Mouse (Mus musculus): ENCODE measurements at regions not wholly inside any gene's neighbourhood (a gene's known extent, or its start where the extent isn't known, plus 50 kb on each side); places are given as distances from the start of the nearest gene placed in this dataset.

DNA sequence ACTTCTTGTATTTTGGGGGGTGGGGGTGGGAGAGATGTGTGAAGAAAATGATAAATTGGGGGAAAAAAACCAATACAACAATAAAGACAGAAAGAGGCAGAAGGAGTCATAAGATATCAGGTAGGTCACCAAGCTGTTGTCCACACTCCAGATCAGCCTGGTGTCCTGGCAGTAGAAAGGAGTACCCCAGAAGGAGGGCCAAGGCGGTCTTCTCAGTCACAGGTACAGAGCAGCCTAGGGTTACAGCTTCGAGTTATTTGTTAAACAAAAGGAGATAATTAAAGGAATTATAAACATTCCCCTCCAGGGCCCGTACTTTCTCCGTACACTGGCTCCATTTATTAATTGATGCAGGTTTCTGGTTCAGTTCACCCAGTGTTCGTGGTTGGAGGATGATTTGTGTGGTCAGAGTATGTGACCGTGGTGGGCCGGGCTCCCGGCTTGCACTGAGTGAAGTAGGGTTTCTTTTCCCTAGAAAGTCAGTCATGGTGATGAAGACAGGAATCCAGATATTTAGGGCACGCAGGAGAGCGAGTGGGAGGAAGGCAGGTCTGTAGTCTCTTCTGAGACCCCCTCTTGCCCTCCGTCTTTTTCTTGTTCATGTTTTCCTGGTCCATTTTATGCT is 83.4 kb upstream of the Paqr3 start:
- dilution Hi-C loops (cut with MboI; ENCODE audit: extremely low pct_ligation_motif_present, extremely low pct_unique_long_range_greater_than_20kb, low sequenced_read_pairs) = no loop called here
- in situ Hi-C loops (cut with MboI; ENCODE audit: low pct_ligation_motif_present, low pct_unique_long_range_greater_than_20kb, low sequenced_read_pairs) = no loop called here

DNA sequence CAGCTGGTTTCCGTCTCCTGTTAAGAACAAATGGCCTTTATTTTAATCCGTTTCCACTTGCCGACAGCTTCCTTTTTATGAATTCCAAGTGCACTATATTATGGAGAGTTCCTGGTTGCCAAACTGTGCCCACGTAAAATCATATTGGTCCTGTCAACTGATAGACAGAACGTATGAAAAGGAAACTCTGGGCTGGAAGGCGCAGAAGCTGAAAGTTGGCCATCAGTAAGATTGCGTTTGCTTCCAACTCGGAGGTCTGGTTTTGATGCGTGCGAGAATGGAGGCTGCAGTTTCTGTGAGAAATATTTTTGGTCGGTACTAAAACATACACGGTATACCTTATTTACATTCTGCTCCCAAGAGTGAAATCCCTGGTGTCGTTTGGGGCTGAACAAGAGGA is 81.3 kb upstream of the Paqr3 start:
- Histone ChIP-seq H3K36me3 (replicated peaks in 1 of 2; ENCODE audit: control insufficient read depth in 1 of 2, insufficient read depth in 1 of 2, low read length in 1 of 2) (no peaks in the 10 kb centered on the region), H3K4me3 (replicated peaks in 1 of 3; ENCODE audit: low read depth in 2 of 3, low read length in 2 of 3, poor library complexity in 1 of 3) (no peak overlapping the region)
- dilution Hi-C loops (cut with MboI; ENCODE audit: extremely low pct_ligation_motif_present, extremely low pct_unique_long_range_greater_than_20kb, low sequenced_read_pairs) = no loop called here

More for the DNA sequence above, 83.4 kb upstream of the Paqr3 start:
- H3K27me3 ChIP-seq (replicated peaks) = no peaks in the 10 kb centered on the region
- H3K4me3 ChIP-seq (replicated peaks in 1 of 3; ENCODE audit: low read depth in 2 of 3, low read length in 2 of 3, poor library complexity in 1 of 3) = no peak overlapping the region
- no peak for DNase-seq (ENCODE audit: extremely low read depth)
- H3K9ac ChIP-seq (ENCODE audit: insufficient read depth, low read depth) = no peak overlapping the region
- H3K4me2 ChIP-seq (ENCODE audit: insufficient read depth, low read depth, poor library complexity, severe bottlenecking) = no peak overlapping the region
- H3K27ac ChIP-seq (ENCODE audit: insufficient read depth, low read depth) = no peak overlapping the region
- peaks cover 0 to 16% of the 10 kb centered on the region in 2 experiments; a peak in 2 of 4 replicates for H3K4me1 ChIP-seq (ENCODE audit: control insufficient read depth in 1 of 2, insufficient read depth in 2 of 2)
- no peak for TF ChIP-seq HCFC1 (IDR thresholded peaks at IDR 0.05; ENCODE audit: low read depth, low read length)
- H3K9me3 ChIP-seq (replicated peaks; ENCODE audit: low read length) = no peaks in the 10 kb centered on the region
- H3K79me2 ChIP-seq (replicated peaks; ENCODE audit: control insufficient read depth, extremely low read depth, insufficient read depth, poor library complexity, severe bottlenecking) = no peaks in the 10 kb centered on the region
- H3K36me3 ChIP-seq (replicated peaks in 1 of 2; ENCODE audit: control insufficient read depth in 1 of 2, insufficient read depth in 1 of 2, low read length in 1 of 2) = no peaks in the 10 kb centered on the region

DNA sequence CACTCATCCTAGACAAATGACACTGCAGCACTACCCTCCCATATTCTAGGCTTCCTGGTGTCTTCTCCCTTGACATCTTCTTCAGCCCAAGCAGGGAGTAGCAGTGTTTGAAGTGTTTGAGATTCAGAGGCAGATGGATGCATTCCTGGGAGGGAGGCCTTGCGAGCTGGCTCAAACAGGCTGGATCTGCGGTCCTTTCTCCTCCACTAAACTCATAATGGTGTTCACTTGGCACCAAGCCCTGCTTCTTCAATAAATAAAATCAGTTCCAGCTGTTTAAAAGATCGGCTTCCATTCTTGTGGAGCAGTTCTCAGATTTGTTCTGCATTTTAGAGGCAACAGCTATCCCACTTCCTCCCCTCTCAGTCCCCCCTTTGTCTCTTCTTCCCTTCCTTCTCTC is 79.3 kb upstream of the Paqr3 start:
- H3K4me1 ChIP-seq (ENCODE audit: control insufficient read depth in 1 of 2, insufficient read depth in 2 of 2) = peaks cover 0 to 16% of the 10 kb centered on the region in 2 experiments; a peak in 2 of 4 replicates
- no peak overlapping the region for H3K9ac ChIP-seq (ENCODE audit: insufficient read depth, low read depth)
- no peaks in the 10 kb centered on the region for H3K27me3 ChIP-seq (replicated peaks)
- dilution Hi-C loops (cut with MboI; ENCODE audit: extremely low pct_ligation_motif_present, extremely low pct_unique_long_range_greater_than_20kb, low sequenced_read_pairs) (no loop called here), in situ Hi-C loops (cut with MboI; ENCODE audit: low pct_ligation_motif_present, low pct_unique_long_range_greater_than_20kb, low sequenced_read_pairs) (no loop called here)
- TF ChIP-seq SMC3 (IDR thresholded peaks at IDR 0.05; ENCODE audit: low read depth, low read length) (no peak), RCOR1 (conservative IDR thresholded peaks at IDR 0.05; ENCODE audit: low read depth, low read length) (no peak), POLR2AphosphoS2 (IDR thresholded peaks at IDR 0.05; ENCODE audit: low read depth, low read length) (no peak), KAT2A (IDR thresholded peaks at IDR 0.05; ENCODE audit: insufficient replicate concordance, low read length) (no peak)
- no peak overlapping the region for H3K27ac ChIP-seq (ENCODE audit: insufficient read depth, low read depth)
- no peak for DNase-seq (ENCODE audit: extremely low read depth)
- no peaks in the 10 kb centered on the region for H3K9me3 ChIP-seq (replicated peaks; ENCODE audit: low read length)
- no peaks in the 10 kb centered on the region for H3K79me2 ChIP-seq (replicated peaks; ENCODE audit: control insufficient read depth, extremely low read depth, insufficient read depth, poor library complexity, severe bottlenecking)
- H3K4me3 ChIP-seq (replicated peaks in 1 of 3; ENCODE audit: low read depth in 2 of 3, low read length in 2 of 3, poor library complexity in 1 of 3) = no peak overlapping the region
- no peaks in the 10 kb centered on the region for H3K36me3 ChIP-seq (replicated peaks in 1 of 2; ENCODE audit: control insufficient read depth in 1 of 2, insufficient read depth in 1 of 2, low read length in 1 of 2)
- no peak overlapping the region for H3K4me2 ChIP-seq (ENCODE audit: insufficient read depth, low read depth, poor library complexity, severe bottlenecking)

More for the DNA sequence above, 81.3 kb upstream of the Paqr3 start:
- Histone ChIP-seq H3K27ac (ENCODE audit: insufficient read depth, low read depth) (no peak overlapping the region), H3K9ac (ENCODE audit: insufficient read depth, low read depth) (no peak overlapping the region), H3K4me1 (ENCODE audit: control insufficient read depth in 1 of 2, insufficient read depth in 2 of 2) (peaks cover 0 to 16% of the 10 kb centered on the region in 2 experiments; a peak in 2 of 4 replicates), H3K27me3 (replicated peaks) (no peaks in the 10 kb centered on the region), H3K79me2 (replicated peaks; ENCODE audit: control insufficient read depth, extremely low read depth, insufficient read depth, poor library complexity, severe bottlenecking) (no peaks in the 10 kb centered on the region), H3K4me2 (ENCODE audit: insufficient read depth, low read depth, poor library complexity, severe bottlenecking) (no peak overlapping the region), H3K9me3 (replicated peaks; ENCODE audit: low read length) (no peaks in the 10 kb centered on the region)
- in situ Hi-C loops (cut with MboI; ENCODE audit: low pct_ligation_motif_present, low pct_unique_long_range_greater_than_20kb, low sequenced_read_pairs) = no loop called here
- TF ChIP-seq MAFK (IDR thresholded peaks at IDR 0.05; ENCODE audit: insufficient replicate concordance, low read length) (no peak), SMC3 (IDR thresholded peaks at IDR 0.05; ENCODE audit: low read depth, low read length) (no peak), RAD21 (IDR thresholded peaks at IDR 0.05; ENCODE audit: low read depth, low read length) (no peak), ZKSCAN1 (IDR thresholded peaks at IDR 0.05; ENCODE audit: borderline replicate concordance, low read depth, low read length) (no peak), ZC3H11A (IDR thresholded peaks at IDR 0.05; ENCODE audit: low read depth, low read length) (no peak), ELF1 (IDR thresholded peaks at IDR 0.05; ENCODE audit: low read depth, low read length) (no peak), CHD2 (IDR thresholded peaks at IDR 0.05; ENCODE audit: low read length) (no peak), MEF2A (IDR thresholded peaks at IDR 0.05; ENCODE audit: borderline replicate concordance, low read depth, low read length) (no peak), NRF1 (IDR thresholded peaks at IDR 0.05; ENCODE audit: low read depth, low read length) (no peak), EP300 (IDR thresholded peaks at IDR 0.05; ENCODE audit: low read length) (no peak), ZMIZ1 (IDR thresholded peaks at IDR 0.05; ENCODE audit: low read depth, low read length) (no peak), UBTF (IDR thresholded peaks at IDR 0.05; ENCODE audit: low read depth, low read length) (no peak), GABPA (IDR thresholded peaks at IDR 0.05; ENCODE audit: insufficient replicate concordance, low read depth, low read length) (no peak)
- no peak for DNase-seq (ENCODE audit: extremely low read depth)
